Mouse (Mus musculus) embryo, embryonic 10.5 days (tissue): Measurements from ENCODE around the gene March8.
"Not testable (repeated sequence)": the region's sequence is repeated elsewhere in the genome, so short reads cannot be mapped to it uniquely, and the experiment has no call there.

Experiments
- DNase-seq: peaks from one replicate; pipeline ENCODE4 v3.0.0-alpha.2; 2015; ENCODE audit warnings: low spot score

Gene March8

GRCm38 (mm10) chr6:116337835-116338501, at the start of gene March8:
TSS of gene March8 (plus strand) at chr6:116338024.
- DNase-seq, result peak; percentile 94

GRCm38 (mm10) chr6:116311411-116311810, 26.4 kb upstream of the March8 start:
- DNase-seq, result no peak

- no peak for DNase-seq
Observed at GRCm38 (mm10) chr6:116319259-116319658, 18.6 kb upstream of the March8 start.

GRCm38 (mm10) chr6:116326641-116327040, 11.2 kb upstream of the March8 start:
- no peak for DNase-seq

GRCm38 (mm10) chr6:116331396-116331795, 6.4 kb upstream of the March8 start:
- DNase-seq, result no peak

GRCm38 (mm10) chr6:116337466-116337834, 374 bp upstream of the March8 start:
- DNase-seq, result no peak

- DNase-seq, result no peak
Observed at GRCm38 (mm10) chr6:116338520-116338919, 696 bp downstream of the March8 start.

- no peak for DNase-seq
Observed at GRCm38 (mm10) chr6:116339088-116339487, 1.3 kb downstream of the March8 start.

GRCm38 (mm10) chr6:116340521-116340920, 2.7 kb downstream of the March8 start:
- no peak for DNase-seq

GRCm38 (mm10) chr6:116347953-116348352, 10.1 kb downstream of the March8 start:
- DNase-seq, result no peak

- DNase-seq, result no peak
Observed at GRCm38 (mm10) chr6:116349997-116350396, 12.2 kb downstream of the March8 start.

- no peak for DNase-seq
Observed at GRCm38 (mm10) chr6:116350643-116351042, 12.8 kb downstream of the March8 start.

- DNase-seq, result no peak
Observed at GRCm38 (mm10) chr6:116351534-116351933, 13.7 kb downstream of the March8 start.

- DNase-seq, result no peak
Observed at GRCm38 (mm10) chr6:116353428-116353827, 15.6 kb downstream of the March8 start.

- not testable (repeated sequence) for DNase-seq
Observed at GRCm38 (mm10) chr6:116356311-116356947, 18.6 kb downstream of the March8 start.

- no peak for DNase-seq
Observed at GRCm38 (mm10) chr6:116356948-116357325, 19.1 kb downstream of the March8 start.

GRCm38 (mm10) chr6:116358056-116358455, 20.2 kb downstream of the March8 start:
- no peak for DNase-seq

GRCm38 (mm10) chr6:116359256-116359655, 21.4 kb downstream of the March8 start:
- no peak for DNase-seq

- no peak for DNase-seq
Observed at GRCm38 (mm10) chr6:116361463-116361862, 23.6 kb downstream of the March8 start.

- no peak for DNase-seq
Observed at GRCm38 (mm10) chr6:116361993-116362392, 24.2 kb downstream of the March8 start.

GRCm38 (mm10) chr6:116367971-116368370, 30.1 kb downstream of the March8 start:
- no peak for DNase-seq

- DNase-seq, result no peak
Observed at GRCm38 (mm10) chr6:116369811-116370210, 32.0 kb downstream of the March8 start.

- no peak for DNase-seq
Observed at GRCm38 (mm10) chr6:116370216-116370976, 32.6 kb downstream of the March8 start.
